Comparison of ENCODE assay signal across 20 mouse cellular contexts in the genomic region with DNA sequence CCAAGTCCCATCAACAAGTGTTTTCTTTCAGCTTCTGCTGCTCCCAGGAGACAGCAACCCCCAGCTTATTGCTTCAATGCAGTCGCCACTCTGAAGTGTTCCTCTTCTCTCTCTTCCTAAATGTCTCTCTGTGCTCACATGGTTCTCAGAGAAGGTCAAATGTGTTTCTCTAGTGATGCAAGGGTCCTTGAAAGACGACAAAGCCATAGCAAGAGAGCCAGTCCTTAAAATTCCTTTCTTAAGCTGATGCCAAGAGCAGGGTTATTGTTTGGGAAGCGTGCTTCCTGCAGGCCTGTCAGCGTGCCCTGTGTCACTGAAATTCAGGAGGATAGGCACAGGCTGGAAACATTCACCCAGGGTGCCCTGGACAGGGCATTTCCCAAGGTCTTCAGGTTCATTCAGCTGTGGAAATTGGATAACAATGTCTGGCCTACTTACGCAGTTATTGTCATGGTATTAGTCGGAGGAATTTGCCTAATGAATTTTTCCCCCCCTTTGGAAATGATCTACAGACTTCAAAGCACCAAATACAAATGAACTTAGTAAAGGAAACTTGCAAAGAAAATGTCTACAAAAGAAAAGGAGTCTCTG. TPM values are rescaled to one million over a fixed set of nuclear protein-coding genes. Genes with fewer than 3 reads are reported as not detected.
A peak's percentile ranks its signal among the peaks of the same experiment; 100 is the strongest.
DNase-seq lines count a peak whose midpoint lies in the region; TF ChIP-seq lines count a peak whose summit lies in the region.
"Had no signal": no experiment of that assay in that cellular context is flagged by ENCODE, and none has a peak within 500 bp of the region (broad histone marks: within the 10 kb centered on the region; RNA-seq: fewer than 3 reads in every experiment).

No protein-coding gene starts in this region.

- DNase-seq in adrenal gland, postnatal 14 days: peak; percentile 40
- DNase-seq in adrenal gland, postnatal 25 days: no peak
- DNase-seq in left cerebral cortex, adult 2 months (ENCODE audit: extremely low spot score in 1 of 2, low spot score in 2 of 2): no peak
- no peak for DNase-seq in left cerebral cortex, postnatal 4 days
- peak; percentile 93 for DNase-seq in Muller cell, postnatal 12 days (ENCODE audit: inconsistent ontology term)
- DNase-seq in brain, embryonic 14.5 days (ENCODE audit: low read depth): peak; percentile 55
- no peak for DNase-seq in right cerebral cortex, postnatal 10 days (ENCODE audit: low spot score in 2 of 2)
- DNase-seq in cerebellum, adult 8-10 months: no peak
- DNase-seq: cerebellum, postnatal 10 days; embryo, embryonic 11 days; heart, adult 11 months; liver; thymus, postnatal 36 days had no signal

- TF ChIP-seq CTCF in left cerebral cortex, adult 2 months (IDR thresholded peaks at IDR 0.05): no peak
- no peak for TF ChIP-seq CTCF in brain, embryonic 14.5 days (IDR thresholded peaks at IDR 0.05; ENCODE audit: borderline replicate concordance, extremely low read depth, insufficient read depth, insufficient read length)

- no peak for TF ChIP-seq POLR2A in brain, embryonic 14.5 days (IDR thresholded peaks at IDR 0.05; ENCODE audit: borderline replicate concordance, extremely low read depth, insufficient read depth, insufficient read length, poor library complexity, severe bottlenecking)

- no peak overlapping the region for H3K4me3 ChIP-seq in left cerebral cortex, adult 2 months
- H3K4me3 ChIP-seq: forebrain, embryonic 12.5 days; heart, embryonic 13.5 days; hindbrain, embryonic 15.5 days had no signal

- H3K27ac ChIP-seq in left cerebral cortex, adult 2 months: 0 out of 2 replicates have a peak overlapping the region, but pooled peaks have one; percentile 50
- H3K27ac ChIP-seq: forebrain, embryonic 12.5 days; heart, embryonic 13.5 days; hindbrain, embryonic 15.5 days had no signal

- intact Hi-C loops in left cerebral cortex, adult 2 months (cut with DNase I): no loop called here
- intact Hi-C loops in left cerebral cortex, postnatal 4 days (cut with DNase I): no loop called here

RNA-seq across cellular contexts. Expression of gene Kcnk1, which starts 7.9 kb away (rescaled TPM):
- 1.1 and 1.2 TPM in 2 replicates for total RNA-seq in adrenal gland, postnatal 14 days (2021)
- total RNA-seq in adrenal gland, postnatal 25 days (2021): 1.8 TPM in 2 replicates
- 10 to 100 TPM; 90.0 to 91.1 TPM for total RNA-seq in left cerebral cortex, adult 2 months (2021)
- total RNA-seq in left cerebral cortex, postnatal 4 days (2021): 10 to 100 TPM; 25.1 to 26.1 TPM
- polyA plus RNA-seq in brain, embryonic 14.5 days (2012; rRNA removed): 9.3 and 11.3 TPM in 2 replicates
- total RNA-seq: CH12.LX; megakaryocyte progenitor cell, adult 5-6 weeks; MEL; monocyte, adult 5-6 weeks had no signal

Comparison
In these comparisons a context has a peak if more than half of its experiments do, and no peak if none do; other contexts are left out.
1. DNase-seq: peak in adrenal gland, postnatal 14 days (single experiment), Muller cell, postnatal 12 days (single experiment) and brain, embryonic 14.5 days (single experiment); none in adrenal gland, postnatal 25 days (single experiment), left cerebral cortex, adult 2 months (0 of 2), left cerebral cortex, postnatal 4 days (single experiment), right cerebral cortex, postnatal 10 days (0 of 2) and cerebellum, adult 8-10 months (single experiment).